Mouse (Mus musculus) left cerebral cortex, postnatal 10 days (tissue): ENCODE measurements at regions not wholly inside any gene's neighbourhood (a gene's known extent, or its start where the extent isn't known, plus 50 kb on each side); places are given as distances from the start of the nearest gene placed in this dataset.

ENCODE experiments used
- DNase-seq, 2 experiments: peaks; one replicate each; pipeline ENCODE4 v3.0.0; 2021 to 2022; ENCODE audit warnings: low spot score in 2 of 2, mixed read lengths in 1 of 2; ENCODE audit errors: extremely low spot score in 1 of 2
- intact Hi-C: fragments of 180-260 bp; cut with DNase I; formaldehyde crosslinking; loops from one replicate; pipeline ENCODE4 v1.15.1; 2025

GRCm38 (mm10) chr12:93549900-93550299 is 1700.9 kb upstream of the Sel1l start:
- DNase-seq: peak in 1 of 2 experiments; percentile 23
- intact Hi-C loops: no loop called here

- DNase-seq: no peak
- intact Hi-C loops: no loop called here
Observed at GRCm38 (mm10) chr12:93523465-93523864, 1674.5 kb upstream of the Sel1l start.

- no peak for DNase-seq
- intact Hi-C loops: no loop called here
Observed at GRCm38 (mm10) chr12:93486381-93486780, 1637.4 kb upstream of the Sel1l start.

GRCm38 (mm10) chr12:93462106-93462505 is 1613.1 kb upstream of the Sel1l start:
- intact Hi-C loops: no loop called here
- no peak for DNase-seq

GRCm38 (mm10) chr12:93449436-93449835 is 1600.5 kb upstream of the Sel1l start:
- intact Hi-C loops: no loop called here

GRCm38 (mm10) chr12:93429218-93429617 is 1580.3 kb upstream of the Sel1l start:
- intact Hi-C loops: loop anchor here (10.0 kb wide), 1 partner anchor 1586 kb away; no protein-coding TSS in a partner anchor
- no peak for DNase-seq

More at GRCm38 (mm10) chr12:93449436-93449835, 1600.5 kb upstream of the Sel1l start:
- DNase-seq: no peak

GRCm38 (mm10) chr12:93427988-93428387 is 1579.0 kb upstream of the Sel1l start:
- intact Hi-C loops: loop anchor here (10.0 kb wide), 1 partner anchor 1587 kb away; no protein-coding TSS in a partner anchor
- DNase-seq: no peak

GRCm38 (mm10) chr12:93416381-93416780 is 1567.4 kb upstream of the Sel1l start:
- DNase-seq: no peak
- intact Hi-C loops: no loop called here

- intact Hi-C loops: no loop called here
- DNase-seq: peak in 1 of 2 experiments; percentile 7
Observed at GRCm38 (mm10) chr12:93415791-93416190, 1566.8 kb upstream of the Sel1l start.

- no peak for DNase-seq
- intact Hi-C loops: no loop called here
Observed at GRCm38 (mm10) chr12:93385578-93385977, 1536.6 kb upstream of the Sel1l start.

- intact Hi-C loops: no loop called here
Observed at GRCm38 (mm10) chr12:93342933-93343332, 1494.0 kb upstream of the Sel1l start.

GRCm38 (mm10) chr12:93342525-93342924 is 1493.6 kb upstream of the Sel1l start:
- DNase-seq: no peak

More at GRCm38 (mm10) chr12:93342933-93343332, 1494.0 kb upstream of the Sel1l start:
- no peak for DNase-seq

GRCm38 (mm10) chr12:93335520-93335919 is 1486.6 kb upstream of the Sel1l start:
- intact Hi-C loops: no loop called here
- no peak for DNase-seq

More at GRCm38 (mm10) chr12:93342525-93342924, 1493.6 kb upstream of the Sel1l start:
- intact Hi-C loops: no loop called here

GRCm38 (mm10) chr12:93312214-93312613 is 1463.3 kb upstream of the Sel1l start:
- no peak for DNase-seq

GRCm38 (mm10) chr12:93281816-93282215 is 1432.9 kb upstream of the Sel1l start:
- no peak for DNase-seq

More at GRCm38 (mm10) chr12:93312214-93312613, 1463.3 kb upstream of the Sel1l start:
- intact Hi-C loops: no loop called here

GRCm38 (mm10) chr12:93273652-93274051 is 1424.7 kb upstream of the Sel1l start:
- no peak for DNase-seq
- intact Hi-C loops: no loop called here

More at GRCm38 (mm10) chr12:93281816-93282215, 1432.9 kb upstream of the Sel1l start:
- intact Hi-C loops: no loop called here

GRCm38 (mm10) chr12:93230237-93230636 is 1381.3 kb upstream of the Sel1l start:
- DNase-seq: no peak
- intact Hi-C loops: no loop called here

GRCm38 (mm10) chr12:93226826-93227225 is 1377.9 kb upstream of the Sel1l start:
- no peak for DNase-seq
- intact Hi-C loops: no loop called here

- intact Hi-C loops: no loop called here
- peak in 1 of 2 experiments; percentile 3 for DNase-seq
Observed at GRCm38 (mm10) chr12:93221179-93221922, 1372.4 kb upstream of the Sel1l start.

- intact Hi-C loops: no loop called here
- DNase-seq: no peak
Observed at GRCm38 (mm10) chr12:93207596-93207995, 1358.6 kb upstream of the Sel1l start.
